Mouse (Mus musculus): ENCODE data around the gene Gm11939. TPM values are rescaled to one million over a fixed set of nuclear protein-coding genes. Genes with fewer than 3 reads are reported as not detected.

Gm11939 gene
- total RNA-seq (2023): not detected

GRCm38 (mm10) chr11:99559366-99559765 lies at the start of gene Gm11939:
TSS of gene Gm11939 (minus strand) at chr11:99559466.

DNA sequence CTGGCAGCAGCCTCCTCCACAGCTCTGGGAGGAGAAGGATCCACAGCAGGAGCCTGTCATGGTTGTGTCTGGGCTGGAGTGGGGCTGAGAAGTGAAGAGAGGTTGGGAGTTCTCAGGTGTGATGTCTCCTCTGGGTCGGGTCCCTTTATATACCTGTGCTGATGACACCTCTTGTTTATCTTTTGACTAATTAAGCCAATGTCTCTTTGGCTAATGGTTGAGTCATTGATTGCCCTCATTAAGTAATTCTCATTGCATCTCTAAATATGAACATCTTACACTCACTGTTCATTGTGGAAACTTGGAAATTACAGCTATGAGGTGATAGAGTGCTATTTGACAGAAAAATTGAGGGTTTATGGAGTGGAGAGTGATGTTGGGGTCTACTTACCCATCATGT lies 43.9 kb upstream of the Gm11939 start, which contains the start of gene Gm11938:
Gene Gm11938, minus strand, starts transcription at position 101 of the 400 bp plus-strand sequence.

GRCm38 (mm10) chr11:99597742-99598141 lies 38.5 kb upstream of the Gm11939 start, which contains the start of gene Krtap9-3:
TSS of gene Krtap9-3 (minus strand) at chr11:99598105.

DNA sequence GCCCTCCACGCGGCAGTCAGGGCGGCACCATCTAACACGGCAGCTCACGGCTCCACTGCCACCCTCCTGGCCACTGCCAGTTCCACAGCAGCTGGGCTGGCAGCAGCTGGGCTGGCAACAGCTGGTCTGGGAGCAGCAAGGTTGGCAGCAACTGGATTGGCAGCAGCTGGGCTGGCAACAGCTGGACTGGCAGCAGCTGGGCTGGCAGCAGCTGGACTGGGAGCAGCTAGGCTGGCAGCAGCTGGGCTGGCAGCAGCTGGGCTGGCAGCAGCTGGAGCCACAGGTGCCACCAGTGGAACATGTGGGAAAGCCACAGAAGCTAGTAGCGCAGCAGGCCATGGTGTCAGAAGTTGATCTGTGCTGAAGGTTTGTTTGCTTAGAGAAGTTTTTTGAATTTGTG lies 31.7 kb upstream of the Gm11939 start, which contains the start of gene Krtap1-3:
Gene Krtap1-3, minus strand, starts transcription at position 359 of the 400 bp plus-strand sequence.

DNA sequence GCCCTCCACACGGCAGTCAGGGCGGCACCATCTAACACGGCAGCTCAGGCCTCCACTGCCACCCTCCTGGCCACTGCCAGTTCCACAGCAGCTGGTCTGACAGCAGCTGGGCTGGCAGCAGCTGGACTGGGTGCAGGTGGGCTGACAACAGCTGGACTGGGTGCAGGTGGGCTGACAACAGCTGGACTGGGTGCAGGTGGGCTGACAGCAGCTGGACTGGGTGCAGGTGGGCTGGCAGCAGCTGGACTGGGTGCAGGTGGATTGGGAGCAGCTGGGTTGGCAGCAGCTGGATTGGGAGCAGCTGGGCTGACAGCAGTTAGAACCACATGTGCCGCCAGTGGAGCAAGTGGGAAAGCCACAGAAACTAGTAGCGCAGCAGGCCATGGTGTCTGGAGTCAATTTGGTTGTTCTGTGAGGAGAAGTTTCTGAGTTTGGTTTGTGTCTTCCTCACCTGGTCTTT lies 24.0 kb upstream of the Gm11939 start, which contains the start of gene Krtap1-4:
Gene Krtap1-4, minus strand, starts transcription at position 410 of the 460 bp plus-strand sequence.

GRCm38 (mm10) chr11:99580636-99581035 lies 21.4 kb upstream of the Gm11939 start, which contains the start of gene Krtap1-5:
TSS of gene Krtap1-5 (minus strand) at chr11:99581016.

DNA sequence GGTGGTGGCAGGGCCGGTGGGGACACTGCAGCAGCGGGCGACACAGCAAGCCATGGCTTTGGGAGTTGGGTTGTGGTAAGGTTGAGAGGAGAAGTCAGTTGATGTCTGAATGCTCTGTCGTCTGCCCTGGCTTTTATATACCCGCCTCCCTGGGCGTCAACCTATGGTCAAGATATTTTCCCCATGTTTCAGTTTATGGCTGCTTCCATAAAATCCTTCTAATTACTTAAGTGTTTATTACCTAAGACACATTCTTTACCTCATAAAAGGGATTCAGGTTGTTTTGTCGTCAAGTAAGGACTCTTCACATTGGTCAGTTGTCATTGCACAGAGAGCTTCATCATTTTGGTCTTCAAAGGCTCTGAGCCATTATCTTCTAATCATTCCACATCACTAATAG lies 7.3 kb upstream of the Gm11939 start, which contains the start of gene Krtap3-1:
Gene Krtap3-1, minus strand, starts transcription at position 101 of the 400 bp plus-strand sequence.

GRCm38 (mm10) chr11:99556753-99557152 lies 2.5 kb downstream of the Gm11939 start, which contains the start of gene Krtap3-2:
TSS of gene Krtap3-2 (minus strand) at chr11:99556853.

DNA sequence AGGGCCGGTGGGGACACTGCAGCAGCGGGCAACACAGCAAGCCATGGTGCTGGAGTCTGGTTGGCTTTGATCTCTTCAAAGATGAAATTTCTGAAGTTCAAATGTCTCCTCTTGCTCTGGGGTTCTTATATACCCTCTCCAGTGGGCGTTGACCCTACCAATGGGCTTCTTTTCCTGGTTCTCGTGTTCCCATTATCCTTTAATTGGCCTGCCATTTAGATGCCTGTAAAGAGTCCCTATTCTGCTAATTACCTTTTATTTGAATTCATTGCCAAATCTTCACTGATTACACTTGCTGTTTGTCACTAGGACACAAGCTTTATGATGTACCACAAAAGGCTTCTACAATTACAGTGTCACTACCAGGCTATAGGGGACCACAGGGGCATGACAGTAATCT lies 8.5 kb downstream of the Gm11939 start, which contains the start of gene Krtap3-3:
Gene Krtap3-3, minus strand, starts transcription at position 101 of the 400 bp plus-strand sequence.

GRCm38 (mm10) chr11:99521288-99521860 lies 37.9 kb downstream of the Gm11939 start, which contains the start of gene Krt39:
TSS of gene Krt39 (minus strand) at chr11:99521338.

Other genes starting within 250 kb of the Gm11939 start
- not detected for gene Krt25, start 236.5 kb downstream of the Gm11939 start, total RNA-seq (2023)
- not detected for gene Krt26, start 221.5 kb downstream of the Gm11939 start, total RNA-seq (2023)
- gene Krt27, start 208.4 kb downstream of the Gm11939 start, total RNA-seq (2023): not detected
- not detected for gene Krt28, start 184.6 kb downstream of the Gm11939 start, total RNA-seq (2023)
- gene Krt10, start 170.1 kb downstream of the Gm11939 start, total RNA-seq (2023): 1 to 10 TPM; 4.7 to 5.7 TPM
- gene Krt12, start 137.2 kb downstream of the Gm11939 start, total RNA-seq (2023): not detected
- not detected for gene Krt20, start 121.3 kb downstream of the Gm11939 start, total RNA-seq (2023)
- not detected for gene Krt23, start 66.3 kb downstream of the Gm11939 start, total RNA-seq (2023)
- gene Krt39, start 38.1 kb downstream of the Gm11939 start, total RNA-seq (2023): not detected
- gene Krt40, start 16.3 kb downstream of the Gm11939 start, total RNA-seq (2023): not detected
- gene Krtap3-3, start 8.6 kb downstream of the Gm11939 start, total RNA-seq (2023): not detected
- not detected for gene Krtap3-2, start 2.6 kb downstream of the Gm11939 start, total RNA-seq (2023)
- gene Krtap3-1, start 7.2 kb upstream of the Gm11939 start, total RNA-seq (2023): not detected
- gene Krtap1-5, start 21.6 kb upstream of the Gm11939 start, total RNA-seq (2023): not detected
- not detected for gene Krtap1-4, start 24.2 kb upstream of the Gm11939 start, total RNA-seq (2023)
- gene Krtap1-3, start 31.9 kb upstream of the Gm11939 start, total RNA-seq (2023): not detected
- not detected for gene Krtap9-3, start 38.6 kb upstream of the Gm11939 start, total RNA-seq (2023)
- not detected for gene Gm11938, start 43.8 kb upstream of the Gm11939 start, total RNA-seq (2023)
- gene Gm11937, start 50.7 kb upstream of the Gm11939 start, total RNA-seq (2023): not detected
- gene Krtap2-4, start 55.4 kb upstream of the Gm11939 start, total RNA-seq (2023): not detected
- gene Gm11562, start 61.0 kb upstream of the Gm11939 start, total RNA-seq (2023): not detected
- gene Krtap4-1, start 68.8 kb upstream of the Gm11939 start, total RNA-seq (2023): not detected
- not detected for gene Krtap4-2, start 75.6 kb upstream of the Gm11939 start, total RNA-seq (2023)
- not detected for gene Krtap4-7, start 84.6 kb upstream of the Gm11939 start, total RNA-seq (2023)
- gene Gm11555, start 90.8 kb upstream of the Gm11939 start, total RNA-seq (2023): not detected
- gene Gm11563, start 99.5 kb upstream of the Gm11939 start, total RNA-seq (2023): not detected
- gene Krtap4-6, start 106.5 kb upstream of the Gm11939 start, total RNA-seq (2023): not detected
- gene Gm14190, start 131.3 kb upstream of the Gm11939 start, total RNA-seq (2023): not detected
- not detected for gene Gm14180, start 174.8 kb upstream of the Gm11939 start, total RNA-seq (2023)
- gene Gm11595, start 213.4 kb upstream of the Gm11939 start, total RNA-seq (2023): not detected
- not detected for gene Krtap4-8, start 221.2 kb upstream of the Gm11939 start, total RNA-seq (2023)
- not detected for gene Krtap4-9, start 225.7 kb upstream of the Gm11939 start, total RNA-seq (2023)
- gene Gm11596, start 234.0 kb upstream of the Gm11939 start, total RNA-seq (2023): not detected
- not detected for gene Gm11569, start 239.5 kb upstream of the Gm11939 start, total RNA-seq (2023)
- not detected for gene Gm11554, start 245.0 kb upstream of the Gm11939 start, total RNA-seq (2023)